Mouse (Mus musculus) embryonic stem cell, embryonic (primary cell): ENCODE measurements around the gene Hcst.

Experiments used
- CTCF ChIA-PET, 4 experiments: fragments of 300-600 bp in 2 of 4; fragments of 350-600 bp in 2 of 4; sonication (Branson Sonifier 250); formaldehyde crosslinking; loops; one replicate each; lab custom pipeline; 2022; ENCODE audit warnings: inconsistent platforms in 2 of 4; lab: Charles Lee
- POLR2A ChIA-PET, 4 experiments: fragments of 300-600 bp in 2 of 4; fragments of 350-600 bp in 2 of 4; sonication (Branson Sonifier 250); formaldehyde crosslinking; loops; one replicate each; lab custom pipeline; 2022; ENCODE audit warnings: antibody characterized with exemption in 4 of 4, inconsistent platforms in 1 of 4; lab: Charles Lee

Hcst gene

DNA sequence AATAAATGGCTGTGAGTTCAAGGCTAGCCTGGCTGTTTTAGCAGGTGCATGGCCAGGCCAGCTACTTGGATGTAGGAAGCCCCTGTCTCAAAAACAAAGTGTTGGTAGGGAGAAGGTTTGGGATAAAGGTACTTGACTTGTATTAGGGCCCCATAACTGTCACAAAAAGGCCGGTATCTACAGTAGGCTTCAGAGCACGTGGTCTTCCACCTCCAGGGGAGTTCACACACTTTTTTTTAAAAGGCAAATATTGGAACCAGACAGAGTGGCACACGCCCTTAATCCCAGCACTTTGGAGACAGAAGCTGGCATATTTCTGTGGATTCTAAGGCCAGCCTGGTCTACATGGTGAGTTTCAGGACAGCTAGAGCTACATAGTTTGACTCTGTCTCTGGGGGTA is 1.0 kb upstream of the Hcst start:
- ChIA-PET POLR2A (interaction anchor here in 2 of 4 experiments (0.8 to 4.5 kb wide), 4 partner anchors 13 to 85 kb away, joined by 3 to 23 read pairs (median 4); no protein-coding TSS in a partner anchor), CTCF (no interaction called here)

DNA sequence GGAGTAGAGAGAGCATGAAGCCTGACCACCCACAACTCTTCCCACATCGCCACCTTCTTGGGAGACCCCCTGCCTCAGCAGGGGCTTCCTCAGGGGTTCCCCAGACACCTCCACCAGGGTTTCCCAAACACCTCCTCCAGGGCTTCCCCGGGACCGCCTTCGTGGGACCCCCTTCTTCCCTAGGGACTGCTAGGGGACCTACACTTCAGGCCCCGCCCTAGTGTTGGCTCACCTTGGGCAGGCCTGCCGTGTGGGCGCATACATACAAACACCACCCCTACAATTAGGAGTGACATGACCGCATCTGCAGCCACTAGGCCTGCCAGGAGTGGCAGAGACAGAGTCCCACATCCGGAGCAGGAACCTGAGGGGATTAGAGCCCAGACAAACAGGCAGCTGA is 1.8 kb downstream of the Hcst start:
- POLR2A ChIA-PET = interaction anchor here in 1 of 4 experiments (1.5 kb wide), 1 partner anchor 8 kb away, joined by 3 read pairs; no protein-coding TSS in a partner anchor
- CTCF ChIA-PET = interaction anchor here (0.5 to 1.3 kb wide), 6 partner anchors 9 to 191 kb away, joined by 3 to 4 read pairs (median 3); no protein-coding TSS in a partner anchor

DNA sequence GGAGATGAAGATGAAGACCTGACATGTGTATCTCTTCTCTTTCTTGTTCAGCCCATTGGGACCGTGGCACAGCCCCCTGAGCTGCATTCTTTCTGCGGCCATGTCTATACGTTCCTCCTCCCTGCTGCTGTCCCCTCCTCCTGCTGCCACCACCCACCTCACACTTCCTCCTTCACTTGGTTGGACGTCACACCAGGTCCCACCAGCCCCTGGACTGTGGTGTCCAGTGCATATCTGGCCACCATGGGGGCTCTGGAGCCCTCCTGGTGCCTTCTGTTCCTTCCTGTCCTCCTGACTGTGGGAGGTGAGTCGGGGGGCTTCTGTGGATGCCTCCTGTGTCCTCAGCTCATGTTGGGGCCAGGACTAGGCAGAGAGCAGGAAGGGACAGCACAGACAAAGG is 6.1 kb downstream of the Hcst start, which contains the start of gene Tyrobp:
Gene Tyrobp (plus strand): TSS at position 165 of the 400 bp plus-strand sequence.
- ChIA-PET POLR2A (interaction anchor here in 3 of 4 experiments (0.6 to 1.3 kb wide), 5 partner anchors 9 to 98 kb away, joined by 3 read pairs; no protein-coding TSS in a partner anchor), CTCF (interaction anchor here in 2 of 4 experiments (0.7 to 1.4 kb wide), 3 partner anchors 65 to 256 kb away, joined by 3 to 4 read pairs (median 3); no protein-coding TSS in a partner anchor)

DNA sequence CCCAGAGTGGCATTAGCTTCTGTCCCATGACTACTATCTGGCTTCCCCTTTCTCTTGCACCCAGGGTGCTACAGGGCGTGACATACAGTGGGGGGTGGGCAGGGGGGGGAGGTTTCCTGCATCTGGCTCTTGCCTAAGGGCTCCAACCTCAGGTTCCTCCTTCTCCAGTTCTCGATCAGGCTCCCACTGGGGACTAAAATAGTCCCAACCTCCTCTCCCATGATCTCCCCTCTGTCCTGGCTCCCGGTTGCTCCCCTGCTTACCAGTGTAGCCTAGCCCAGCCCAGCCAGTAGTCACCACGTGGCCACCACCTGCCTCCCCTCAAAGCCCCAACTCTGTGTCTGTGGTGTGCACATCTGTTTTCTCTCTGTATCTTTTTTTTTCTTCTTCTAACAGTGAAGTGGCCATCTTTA is 6.9 kb downstream of the Hcst start:
- POLR2A ChIA-PET = interaction anchor here in 2 of 4 experiments (0.6 to 1.3 kb wide), 3 partner anchors 12 to 67 kb away, joined by 3 read pairs; no protein-coding TSS in a partner anchor
- CTCF ChIA-PET = interaction anchor here in 1 of 4 experiments (1.4 kb wide), 1 partner anchor 65 kb away, joined by 3 read pairs; no protein-coding TSS in a partner anchor

DNA sequence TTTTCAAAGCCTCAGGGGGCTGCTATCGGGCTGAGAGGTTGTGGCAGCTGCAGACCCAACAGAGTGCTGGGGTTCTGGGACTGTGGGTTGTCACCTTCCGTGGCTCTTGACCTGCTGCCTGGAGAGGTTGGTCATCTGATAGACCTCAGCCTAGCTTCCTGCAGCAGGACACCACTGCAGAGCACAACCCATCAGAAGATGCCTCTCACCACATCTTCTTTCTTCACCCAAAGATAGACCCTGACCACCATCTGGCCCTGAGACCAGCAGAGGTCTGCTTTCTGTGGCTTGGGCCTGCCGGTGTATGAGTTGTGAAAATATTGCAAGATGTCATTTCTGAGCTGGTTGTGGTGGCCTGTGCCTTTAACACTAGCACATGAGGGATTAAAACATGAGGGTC is 8.6 kb downstream of the Hcst start:
- ChIA-PET CTCF (interaction anchor here in 1 of 4 experiments (1.2 kb wide), 1 partner anchor 380 kb away, joined by 3 read pairs; no protein-coding TSS in a partner anchor), POLR2A (interaction anchor here in 2 of 4 experiments (0.6 to 2.3 kb wide), 3 partner anchors 12 to 160 kb away, joined by 3 to 7 read pairs (median 3); no protein-coding TSS in a partner anchor)

DNA sequence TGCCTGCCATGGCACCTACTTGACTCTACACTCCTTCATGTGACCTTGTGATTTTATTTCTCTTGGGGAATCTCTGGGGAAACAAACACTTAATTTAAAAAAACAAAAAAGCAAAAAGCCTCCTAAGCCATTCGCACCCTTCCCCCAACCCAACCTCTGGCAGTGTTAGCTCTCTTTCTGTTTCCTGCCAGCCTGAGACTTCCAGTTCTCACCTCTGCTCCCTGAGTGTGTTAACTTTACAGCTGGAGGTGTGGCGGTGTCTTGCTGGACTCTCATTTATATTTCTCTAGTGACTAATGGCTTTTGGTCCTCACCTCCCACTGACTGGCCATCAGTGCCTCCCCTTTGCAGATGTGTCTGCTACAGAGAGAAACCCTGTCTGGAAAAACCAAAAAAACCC is 9.9 kb downstream of the Hcst start:
- ChIA-PET CTCF (interaction anchor here in 3 of 4 experiments (0.7 to 1.1 kb wide), 3 partner anchors 46 to 78 kb away, joined by 3 read pairs; no protein-coding TSS in a partner anchor), POLR2A (interaction anchor here in 2 of 4 experiments (1.3 to 2.3 kb wide), 3 partner anchors 9 to 35 kb away, joined by 3 to 7 read pairs (median 3); no protein-coding TSS in a partner anchor)

DNA sequence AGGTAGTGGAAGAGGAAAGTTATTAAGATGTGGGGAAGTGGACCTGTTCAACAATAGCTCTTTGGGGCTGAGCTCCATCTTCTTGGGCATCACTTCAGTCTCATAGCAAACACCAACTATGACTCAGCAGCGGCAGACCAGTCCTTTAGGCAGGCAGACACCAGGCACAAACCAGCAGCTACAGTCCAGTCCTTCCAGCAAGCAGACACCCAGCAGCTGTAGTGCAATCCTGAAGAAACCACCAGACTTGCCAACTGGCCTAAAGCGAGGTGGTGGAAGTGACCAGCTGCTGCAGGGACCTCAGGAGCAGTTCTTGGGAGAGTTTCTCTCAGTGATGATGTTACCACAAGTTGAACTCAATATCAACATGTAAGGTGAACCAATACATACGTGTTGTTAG is 11.0 kb downstream of the Hcst start:
- CTCF ChIA-PET = interaction anchor here in 2 of 4 experiments (0.7 to 1.7 kb wide), 2 partner anchors 76 to 149 kb away, joined by 3 to 4 read pairs; no protein-coding TSS in a partner anchor
- POLR2A ChIA-PET = interaction anchor here in 2 of 4 experiments (0.8 to 2.3 kb wide), 3 partner anchors 10 to 17 kb away, joined by 3 to 7 read pairs (median 4); no protein-coding TSS in a partner anchor

DNA sequence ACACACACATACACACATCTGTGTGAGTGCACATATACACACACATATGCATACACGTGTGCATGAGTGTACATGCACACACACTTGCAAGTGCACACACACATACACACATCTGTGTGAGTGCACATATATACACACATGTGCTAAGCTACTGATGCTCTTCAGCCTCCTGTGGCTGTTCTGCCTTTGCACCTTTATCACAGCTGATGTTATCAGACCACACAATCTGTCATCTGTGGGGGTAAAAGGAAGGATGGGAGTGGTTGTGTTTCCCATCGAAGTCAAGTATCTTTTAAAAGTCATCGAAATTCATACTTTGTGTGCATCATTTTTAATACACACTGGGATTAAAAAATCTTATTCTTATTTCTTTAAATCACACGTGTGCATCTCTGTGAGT is 17.3 kb downstream of the Hcst start:
- ChIA-PET CTCF (interaction anchor here in 1 of 4 experiments (1.1 kb wide), 1 partner anchor 29 kb away, joined by 3 read pairs; no protein-coding TSS in a partner anchor), POLR2A (no interaction called here)

DNA sequence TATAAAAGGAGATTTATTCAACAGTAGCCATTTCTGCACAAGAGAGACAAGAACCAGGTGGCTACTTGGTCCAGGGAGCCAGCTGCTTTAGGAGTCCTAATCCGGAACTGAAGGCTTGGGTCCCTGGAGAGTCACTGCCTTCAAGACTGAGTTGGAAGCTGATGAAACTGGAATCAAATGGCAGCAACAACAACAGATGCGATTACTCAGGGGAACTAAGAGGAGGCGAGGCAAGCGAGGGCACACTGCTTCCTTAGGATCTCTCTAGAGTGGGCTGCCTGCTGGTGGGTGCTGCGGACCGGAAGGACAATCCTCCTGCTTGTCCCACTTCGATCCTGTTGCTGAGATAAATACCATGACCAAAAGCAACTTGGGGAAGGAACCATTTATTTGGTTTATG is 20.0 kb downstream of the Hcst start:
- CTCF ChIA-PET = interaction anchor here in 2 of 4 experiments (0.5 to 0.6 kb wide), 2 partner anchors 45 to 161 kb away, joined by 3 to 6 read pairs; no protein-coding TSS in a partner anchor
- POLR2A ChIA-PET = interaction anchor here in 3 of 4 experiments (1.0 to 2.5 kb wide), 3 partner anchors 10 to 23 kb away, joined by 3 to 7 read pairs (median 5); partner anchors contain the start of gene Nfkbid (in 1 of the 3)

DNA sequence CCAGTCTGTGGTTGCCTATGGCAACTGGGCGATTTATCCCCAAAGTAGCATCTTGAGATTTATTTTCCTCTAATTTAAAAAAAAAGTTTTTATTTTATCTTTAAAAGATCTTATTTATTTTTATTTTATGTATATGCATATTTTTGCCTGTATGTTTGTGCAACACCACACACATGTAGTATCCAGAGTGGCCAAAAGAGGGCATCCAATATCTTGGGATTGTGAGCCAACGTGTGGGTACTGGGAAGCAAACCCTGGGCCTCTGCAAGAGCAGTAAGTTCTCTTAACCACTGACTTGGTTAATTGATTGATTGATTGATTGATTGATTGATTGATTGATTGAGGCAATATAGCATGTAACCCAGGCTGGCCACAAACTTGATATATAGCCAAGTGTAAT is 24.8 kb downstream of the Hcst start:
- ChIA-PET CTCF (interaction anchor here in 3 of 4 experiments (0.5 to 1.3 kb wide), 6 partner anchors 12 to 132 kb away, joined by 3 to 6 read pairs (median 4); no protein-coding TSS in a partner anchor), POLR2A (no interaction called here)

DNA sequence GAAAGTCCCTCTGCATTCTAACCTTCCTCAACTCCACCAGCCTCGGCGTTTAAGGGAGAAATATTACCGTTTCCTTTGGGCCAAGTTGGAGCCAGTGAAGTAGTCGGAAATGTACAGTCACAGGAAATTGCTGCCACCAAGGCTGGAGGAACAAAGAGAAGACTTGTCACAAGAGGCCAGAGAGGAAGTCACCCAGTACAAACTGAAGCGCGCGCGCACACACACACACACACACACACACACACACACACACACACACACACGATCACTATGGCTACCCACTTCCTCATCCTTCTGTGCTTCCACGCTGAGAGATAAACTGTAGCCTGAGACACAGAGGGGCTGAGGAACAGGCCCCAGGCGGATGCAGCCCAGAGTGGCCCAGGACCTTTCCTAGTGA is 25.3 kb downstream of the Hcst start:
- CTCF ChIA-PET = interaction anchor here (0.5 to 1.3 kb wide), 7 partner anchors 12 to 1618 kb away, joined by 3 to 6 read pairs (median 4); no protein-coding TSS in a partner anchor
- POLR2A ChIA-PET = interaction anchor here in 1 of 4 experiments (1.9 kb wide), 1 partner anchor 10 kb away, joined by 10 read pairs; no protein-coding TSS in a partner anchor

DNA sequence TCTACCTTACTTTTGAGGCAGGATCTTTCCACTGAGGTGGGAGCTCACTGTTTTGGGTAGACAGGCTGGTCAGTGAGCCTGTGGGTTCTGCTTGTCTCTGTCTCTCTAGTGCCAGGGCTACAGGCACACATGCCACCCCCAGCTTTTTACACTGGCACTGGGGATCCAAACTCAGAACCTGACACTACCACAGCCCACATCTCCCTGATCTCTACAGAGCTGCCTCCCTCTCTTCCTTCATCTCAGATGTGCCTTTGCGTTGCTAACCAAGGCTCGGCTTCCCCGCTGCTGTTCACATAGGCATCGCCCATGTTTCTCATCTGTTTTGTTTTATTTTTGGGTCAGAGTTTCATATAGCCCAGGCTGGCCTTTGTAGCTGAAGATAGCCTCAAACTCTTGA is 26.0 kb downstream of the Hcst start:
- POLR2A ChIA-PET = interaction anchor here in 3 of 4 experiments (0.6 to 1.9 kb wide), 3 partner anchors 9 to 154 kb away, joined by 3 to 10 read pairs (median 4); no protein-coding TSS in a partner anchor
- CTCF ChIA-PET = interaction anchor here in 3 of 4 experiments (0.7 to 1.3 kb wide), 5 partner anchors 20 to 1617 kb away, joined by 3 to 5 read pairs (median 4); no protein-coding TSS in a partner anchor

DNA sequence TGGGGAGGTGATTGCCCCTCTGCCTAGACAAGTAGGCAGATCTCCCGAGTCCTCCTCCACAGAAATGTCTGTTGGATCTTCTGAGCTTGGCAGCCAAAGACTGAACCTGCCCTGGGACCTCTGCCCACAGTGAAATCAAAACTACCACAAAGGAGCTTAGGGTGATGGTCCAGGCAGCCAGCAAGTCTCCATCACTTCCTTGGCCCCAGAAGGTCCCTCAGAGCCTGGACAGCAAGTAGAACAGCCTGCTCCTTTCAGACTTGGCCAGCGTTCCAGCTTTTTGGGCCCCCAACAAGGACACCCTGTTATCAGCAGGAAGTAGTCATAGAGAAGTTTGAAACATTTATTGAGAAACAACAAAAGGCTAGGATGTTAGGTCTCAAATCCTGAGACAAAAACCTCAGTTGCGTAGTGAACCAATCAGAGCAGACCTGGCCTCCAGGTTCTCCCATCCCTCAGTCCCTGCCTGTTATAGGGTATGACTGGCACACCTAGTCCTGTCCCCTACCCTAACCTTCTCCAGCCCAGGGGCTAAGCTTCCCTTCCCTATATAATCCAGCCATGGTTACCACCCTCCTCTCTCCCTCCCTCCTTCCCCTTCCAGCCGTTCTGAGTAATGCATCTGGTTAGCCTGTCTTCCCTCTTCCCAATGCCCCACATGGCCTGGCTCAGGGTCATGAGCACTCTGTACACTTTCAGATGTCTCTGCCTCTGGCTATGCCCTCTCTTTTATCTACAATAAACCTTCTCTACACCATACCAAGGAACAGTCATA is 26.7 kb downstream of the Hcst start:
- ChIA-PET CTCF (interaction anchor here in 2 of 4 experiments (0.7 to 1.0 kb wide), 3 partner anchors 20 to 99 kb away, joined by 3 to 5 read pairs (median 3); no protein-coding TSS in a partner anchor), POLR2A (interaction anchor here in 3 of 4 experiments (0.6 to 1.9 kb wide), 4 partner anchors 9 to 153 kb away, joined by 3 to 10 read pairs (median 4); no protein-coding TSS in a partner anchor)

DNA sequence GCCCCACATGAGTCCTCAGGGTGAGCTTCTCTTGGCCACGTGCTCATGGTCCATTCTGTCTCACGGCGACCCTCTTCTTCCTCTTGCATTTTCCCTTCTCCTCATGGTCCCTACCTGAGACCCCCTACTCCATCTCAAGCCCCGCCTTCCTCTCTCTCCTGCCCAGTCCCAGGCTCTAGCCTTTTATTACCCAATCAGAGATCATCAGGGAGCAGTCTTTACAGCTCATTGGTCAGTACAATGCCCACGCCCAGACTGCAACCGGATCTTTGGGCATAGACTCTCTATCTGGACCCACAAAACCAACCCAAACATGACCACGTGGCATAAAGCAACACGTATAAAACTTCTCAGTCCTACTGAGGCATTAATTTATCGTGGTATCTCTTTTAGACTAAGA is 35.5 kb downstream of the Hcst start:
- ChIA-PET POLR2A (interaction anchor here in 3 of 4 experiments (0.6 to 1.6 kb wide), 5 partner anchors 9 to 104 kb away, joined by 3 to 10 read pairs (median 4); partner anchors contain the start of genes Thap8 (in 1 of the 3) and Wdr62 (in 1 of the 3)), CTCF (no interaction called here)

DNA sequence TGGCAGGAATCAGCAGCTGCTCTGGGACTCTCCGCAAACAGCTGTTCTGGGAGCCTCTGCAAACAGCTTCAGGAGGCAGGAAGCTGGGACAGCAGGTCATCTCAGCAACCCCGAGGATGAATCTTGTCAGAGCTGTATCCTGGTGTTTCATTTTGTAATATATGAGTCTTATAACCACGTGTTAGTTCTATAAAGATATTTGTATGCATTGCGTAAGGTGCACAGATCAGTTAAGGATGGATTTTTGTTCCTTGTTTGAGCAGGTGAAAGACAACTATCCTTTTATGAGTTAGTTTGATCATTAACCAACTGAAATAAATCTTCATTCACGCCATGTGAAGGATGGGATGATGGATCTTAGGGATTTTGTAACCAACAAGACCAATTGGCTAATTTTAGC is 39.6 kb downstream of the Hcst start:
- ChIA-PET CTCF (interaction anchor here in 1 of 4 experiments (0.5 kb wide), 1 partner anchor 80 kb away, joined by 3 read pairs; no protein-coding TSS in a partner anchor), POLR2A (no interaction called here)

DNA sequence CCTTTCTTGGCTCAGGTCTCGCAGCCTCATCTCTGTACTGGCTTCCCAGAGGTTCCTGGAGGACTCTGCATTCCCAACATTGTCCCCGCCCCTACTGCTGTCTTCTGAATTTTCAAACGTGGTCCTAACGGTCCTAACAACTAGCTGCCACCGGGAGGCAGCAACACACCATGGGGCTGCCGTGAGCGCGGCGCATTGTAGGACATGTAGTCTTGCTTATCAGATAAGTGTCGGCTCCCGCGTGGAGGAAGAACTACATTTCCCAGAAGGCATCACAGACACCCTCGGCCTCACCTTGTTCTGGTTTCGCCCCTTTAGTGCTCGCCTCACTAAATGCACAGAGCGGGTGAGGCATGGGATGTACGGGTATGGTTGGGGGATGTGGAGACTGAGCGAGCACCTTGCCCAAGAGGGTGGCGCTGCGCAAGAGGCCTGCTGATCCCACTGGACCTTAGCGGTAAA is 46.1 kb downstream of the Hcst start:
- CTCF ChIA-PET = interaction anchor here (0.5 to 1.6 kb wide), 25 partner anchors 10 to 157 kb away, joined by 3 to 7 read pairs (median 4); partner anchors contain the start of genes Aplp1 (in 1 of the 4), Lrfn3 (in 1 of the 4), Thap8 (in 1 of the 4) and Wdr62 (in 1 of the 4)
- POLR2A ChIA-PET = interaction anchor here in 3 of 4 experiments (0.9 to 1.6 kb wide), 13 partner anchors 13 to 356 kb away, joined by 3 to 7 read pairs (median 3); partner anchors contain the start of genes Thap8 (in 2 of the 3), Wdr62 (in 2 of the 3), E130208F15Rik (in 1 of the 3) and Tmem147 (in 1 of the 3)
